Mouse (Mus musculus) limb, embryonic 13.5 days (tissue): ENCODE measurements around the gene Rps11. TPM values are rescaled to one million over a fixed set of nuclear protein-coding genes. Genes with fewer than 3 reads are reported as not detected.
A peak's percentile ranks its signal among the peaks of the same experiment; 100 is the strongest.
"Not testable (repeated sequence)": the region's sequence is repeated elsewhere in the genome, so short reads cannot be mapped to it uniquely, and the experiment has no call there.

Experiments used
- ATAC-seq: fragments of 200-750 bp; cut with Nextera tagmentation; 2 replicates; pipeline ENCODE4 v1.8.0; 2017; ENCODE audit warnings: low read depth, moderate number of reproducible peaks, moderate TSS enrichment; ENCODE audit not compliant: low FRiP score
- H3K27ac ChIP-seq: fragments of 300-500 bp; sonication (generic); 2 replicates; pipeline ENCODE4 v1.5.1; 2015; ENCODE audit warnings: inconsistent platforms, mild to moderate bottlenecking, moderate library complexity
- H3K27me3 ChIP-seq: fragments of 300-500 bp; sonication (generic); 2 replicates; pipeline ENCODE4 v1.6.1; 2015; ENCODE audit warnings: mild to moderate bottlenecking, inconsistent platforms
- H3K36me3 ChIP-seq: fragments of 300-500 bp; sonication (generic); 2 replicates; pipeline ENCODE4 v1.6.1; 2015; ENCODE audit warnings: inconsistent platforms, mild to moderate bottlenecking, moderate library complexity
- H3K4me1 ChIP-seq: fragments of 300-500 bp; sonication (generic); 2 replicates; pipeline ENCODE4 v1.6.1; 2015; ENCODE audit warnings: inconsistent platforms
- H3K4me2 ChIP-seq: fragments of 300-500 bp; sonication (generic); replicated peaks from 2 replicates; pipeline ENCODE4 v1.6.1; 2015; ENCODE audit warnings: inconsistent platforms, mild to moderate bottlenecking, moderate library complexity
- H3K4me3 ChIP-seq: fragments of 300-500 bp; sonication (generic); 2 replicates; pipeline ENCODE4 v1.5.1; 2015; ENCODE audit warnings: moderate library complexity, mild to moderate bottlenecking, inconsistent platforms
- H3K9ac ChIP-seq: fragments of 300-500 bp; sonication (generic); 2 replicates; pipeline ENCODE4 v1.6.1; 2015; ENCODE audit warnings: mild to moderate bottlenecking, inconsistent platforms
- H3K9me3 ChIP-seq: fragments of 300-500 bp; sonication (generic); 2 replicates; pipeline ENCODE4 v1.6.1; 2016; ENCODE audit warnings: inconsistent platforms
- WGBS: fragments of 180-500 bp; shearing (Covaris S2); methylation state at CpG from one replicate; pipeline ENCODE4 v1.1.7; 2015; 5-methylcytosine and 5-hydroxymethylcytosine counted together
- polyA plus RNA-seq: library from polyadenylated mRNA; unstranded; fragments of >200 nt; fragmentation: Nextera tagmentation; extraction: Ambion mirVana; gene quantifications from 2 replicates; pipeline ENCODE4 v1.2.1, GENCODE M21; 2015

Gene Rps11
- polyA plus RNA-seq, 1 experiment from 2014 or later: 1,512 TPM

- H3K9ac ChIP-seq: peak overlapping the region; percentile 100
- no peak for ATAC-seq
- peaks cover 47% of the 10 kb centered on the region for H3K4me1 ChIP-seq
- peak overlapping the region; percentile 94 for H3K4me2 ChIP-seq
- H3K27me3 ChIP-seq: no peaks in the 10 kb centered on the region
- under 1% methylated on average over 6 of the region's 6 CpGs for WGBS
- H3K9me3 ChIP-seq: no peaks in the 10 kb centered on the region
- H3K36me3 ChIP-seq: peaks cover 34% of the 10 kb centered on the region
- H3K27ac ChIP-seq: peak overlapping the region; percentile 92
- peak overlapping the region; percentile 68 for H3K4me3 ChIP-seq
Observed at GRCm38 (mm10) chr7:45127700-45128224, 3.5 kb upstream of the Rps11 start.

GRCm38 (mm10) chr7:45126844-45127699 lies 2.8 kb upstream of the Rps11 start:
- H3K4me2 ChIP-seq: peak overlapping the region; percentile 94
- no peaks in the 10 kb centered on the region for H3K9me3 ChIP-seq
- peak overlapping the region; percentile 68 for H3K4me3 ChIP-seq
- H3K9ac ChIP-seq: peak overlapping the region; percentile 100
- H3K27me3 ChIP-seq: no peaks in the 10 kb centered on the region
- ATAC-seq: no peak
- peaks cover 53% of the 10 kb centered on the region for H3K4me1 ChIP-seq
- H3K27ac ChIP-seq: peak overlapping the region; percentile 92
- peaks cover 41% of the 10 kb centered on the region for H3K36me3 ChIP-seq
- 39% methylated on average over 21 of the region's 21 CpGs for WGBS

GRCm38 (mm10) chr7:45126147-45126843 lies 2.1 kb upstream of the Rps11 start:
- ATAC-seq: no peak
- 74% methylated on average over 17 of the region's 17 CpGs for WGBS

GRCm38 (mm10) chr7:45125649-45126048 lies 1.4 kb upstream of the Rps11 start:
- peaks cover 62% of the 10 kb centered on the region for H3K4me1 ChIP-seq
- H3K36me3 ChIP-seq: peaks cover 55% of the 10 kb centered on the region
- WGBS: 61% methylated on average over 5 of the region's 5 CpGs
- not testable (repeated sequence) for H3K27me3 ChIP-seq, H3K4me3 ChIP-seq, H3K9me3 ChIP-seq, ATAC-seq
- H3K4me2 ChIP-seq: peak overlapping the region; percentile 94
- peak overlapping the region; percentile 92; the same call in 1 of the 2 replicates for H3K27ac ChIP-seq
- peak overlapping the region; percentile 100 for H3K9ac ChIP-seq

More at GRCm38 (mm10) chr7:45126147-45126843, 2.1 kb upstream of the Rps11 start:
- peak overlapping the region; percentile 94 for H3K4me2 ChIP-seq
- no peaks in the 10 kb centered on the region for H3K9me3 ChIP-seq
- H3K27me3 ChIP-seq: no peaks in the 10 kb centered on the region
- peak overlapping the region; percentile 100 for H3K9ac ChIP-seq
- peaks cover 49% of the 10 kb centered on the region for H3K36me3 ChIP-seq
- peaks cover 61% of the 10 kb centered on the region for H3K4me1 ChIP-seq
- peak overlapping the region; percentile 68 for H3K4me3 ChIP-seq
- H3K27ac ChIP-seq: peak overlapping the region; percentile 92

GRCm38 (mm10) chr7:45125144-45125600 lies 933 bp upstream of the Rps11 start:
- H3K36me3 ChIP-seq: peaks cover 60% of the 10 kb centered on the region
- no peaks in the 10 kb centered on the region for H3K9me3 ChIP-seq
- ATAC-seq: no peak
- peaks cover 62% of the 10 kb centered on the region for H3K4me1 ChIP-seq
- peak overlapping the region; percentile 94 for H3K4me2 ChIP-seq
- peak overlapping the region; percentile 98; the same call in 1 of the 2 replicates for H3K4me3 ChIP-seq
- WGBS: 12% methylated on average over 7 of the region's 7 CpGs
- H3K9ac ChIP-seq: peak overlapping the region; percentile 39; the same call in 1 of the 2 replicates
- peak overlapping the region; percentile 92; the same call in 1 of the 2 replicates for H3K27ac ChIP-seq
- no peaks in the 10 kb centered on the region for H3K27me3 ChIP-seq

GRCm38 (mm10) chr7:45123186-45123570 lies 1.1 kb downstream of the Rps11 start:
- peak overlapping the region; percentile 98 for H3K9ac ChIP-seq
- no peak for ATAC-seq
- WGBS: 17% methylated on average over 12 of the region's 12 CpGs
- H3K36me3 ChIP-seq: peaks cover 78% of the 10 kb centered on the region
- peak overlapping the region; percentile 94 for H3K4me2 ChIP-seq
- peaks cover 53% of the 10 kb centered on the region for H3K4me1 ChIP-seq
- no peaks in the 10 kb centered on the region for H3K27me3 ChIP-seq
- H3K4me3 ChIP-seq: peak overlapping the region; percentile 98
- H3K9me3 ChIP-seq: no peaks in the 10 kb centered on the region
- peak overlapping the region; percentile 86 for H3K27ac ChIP-seq

- 83% methylated on average over 15 of the region's 15 CpGs for WGBS
- peaks cover 83% of the 10 kb centered on the region for H3K36me3 ChIP-seq
- H3K27ac ChIP-seq: peak overlapping the region; percentile 86; the same call in 1 of the 2 replicates
- peak overlapping the region; percentile 98 for H3K9ac ChIP-seq
- no peaks in the 10 kb centered on the region for H3K9me3 ChIP-seq
- peaks cover 53% of the 10 kb centered on the region for H3K4me1 ChIP-seq
- no peak for ATAC-seq
- H3K27me3 ChIP-seq: no peaks in the 10 kb centered on the region
- H3K4me2 ChIP-seq: peak overlapping the region; percentile 94
- peak overlapping the region; percentile 98 for H3K4me3 ChIP-seq
Observed at GRCm38 (mm10) chr7:45122561-45123185, 1.6 kb downstream of the Rps11 start.

GRCm38 (mm10) chr7:45121966-45122365 lies 2.3 kb downstream of the Rps11 start:
- Histone ChIP-seq H3K9me3 (no peaks in the 10 kb centered on the region), H3K27ac (no peak overlapping the region), H3K27me3 (no peaks in the 10 kb centered on the region), H3K9ac (0 out of 2 replicates have a peak overlapping the region, but pooled peaks have one; percentile 26), H3K4me1 (peaks cover 46% of the 10 kb centered on the region), H3K36me3 (peaks cover 80% of the 10 kb centered on the region), H3K4me3 (peak overlapping the region; percentile 7; the same call in 1 of the 2 replicates), H3K4me2 (peak overlapping the region; percentile 94; the same call in 1 of the 2 replicates)
- ATAC-seq: no peak

- Histone ChIP-seq H3K9ac (peak overlapping the region; percentile 31; the same call in 1 of the 2 replicates), H3K36me3 (peaks cover 75% of the 10 kb centered on the region), H3K4me1 (peaks cover 40% of the 10 kb centered on the region), H3K9me3 (no peaks in the 10 kb centered on the region), H3K4me3 (peak overlapping the region; percentile 7; the same call in 1 of the 2 replicates), H3K4me2 (peak overlapping the region; percentile 94; the same call in 1 of the 2 replicates), H3K27ac (no peak overlapping the region), H3K27me3 (no peaks in the 10 kb centered on the region)
- WGBS: 61% methylated on average over 8 of the region's 8 CpGs
- ATAC-seq: no peak
Observed at GRCm38 (mm10) chr7:45121404-45121803, 2.8 kb downstream of the Rps11 start.

GRCm38 (mm10) chr7:45119780-45120709 lies 4.2 kb downstream of the Rps11 start:
- Histone ChIP-seq H3K9ac (no peak overlapping the region), H3K27ac (no peak overlapping the region), H3K4me1 (peaks cover 27% of the 10 kb centered on the region), H3K9me3 (no peaks in the 10 kb centered on the region), H3K36me3 (peaks cover 61% of the 10 kb centered on the region), H3K4me2 (no peak overlapping the region), H3K27me3 (no peaks in the 10 kb centered on the region), H3K4me3 (no peak overlapping the region)
- WGBS: 79% methylated on average over 5 of the region's 5 CpGs
- no peak for ATAC-seq
